Mouse (Mus musculus): ENCODE results near the gene Mov10l1.

The Mov10l1 gene

DNA sequence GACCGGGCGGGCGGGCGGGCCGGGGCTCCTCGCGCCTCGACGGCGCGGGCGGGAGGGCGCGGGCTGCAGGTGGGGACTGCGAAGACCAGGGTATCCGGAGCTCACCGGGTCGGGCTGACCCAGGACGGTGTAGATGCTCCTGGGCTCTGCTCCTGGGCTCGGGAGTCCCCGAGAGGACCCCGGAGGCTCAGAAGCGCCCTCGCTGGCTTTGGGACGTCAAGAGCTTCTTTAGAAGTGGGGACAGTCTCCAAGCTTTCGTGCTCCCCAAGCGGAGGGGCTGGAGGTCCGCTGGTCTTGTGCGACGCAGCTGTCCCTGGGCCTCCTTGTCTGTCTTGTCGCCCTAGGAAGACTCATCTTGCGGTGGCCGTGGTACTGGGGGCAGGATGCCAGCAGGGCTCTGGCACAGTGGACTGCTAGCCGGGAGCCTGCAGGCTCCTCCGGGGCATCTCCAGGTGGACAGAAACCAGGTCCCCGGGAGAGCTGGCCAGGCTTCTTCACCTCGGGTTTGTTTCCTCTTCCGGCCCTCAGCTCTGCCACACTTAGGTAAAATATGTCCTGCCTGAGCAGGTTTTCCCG, 93.5 kb downstream of the Mov10l1 start:
- peak; percentile 61 for DNase-seq

GRCm38 (mm10) chr15:89078208-89078836, 95.6 kb downstream of the Mov10l1 start:
- no peak for DNase-seq

- no peak for DNase-seq
These were observed 101.2 kb downstream of the Mov10l1 start for GRCm38 (mm10) chr15:89083906-89084305.

GRCm38 (mm10) chr15:89084826-89085225, 102.1 kb downstream of the Mov10l1 start:
- no peak for DNase-seq

DNA sequence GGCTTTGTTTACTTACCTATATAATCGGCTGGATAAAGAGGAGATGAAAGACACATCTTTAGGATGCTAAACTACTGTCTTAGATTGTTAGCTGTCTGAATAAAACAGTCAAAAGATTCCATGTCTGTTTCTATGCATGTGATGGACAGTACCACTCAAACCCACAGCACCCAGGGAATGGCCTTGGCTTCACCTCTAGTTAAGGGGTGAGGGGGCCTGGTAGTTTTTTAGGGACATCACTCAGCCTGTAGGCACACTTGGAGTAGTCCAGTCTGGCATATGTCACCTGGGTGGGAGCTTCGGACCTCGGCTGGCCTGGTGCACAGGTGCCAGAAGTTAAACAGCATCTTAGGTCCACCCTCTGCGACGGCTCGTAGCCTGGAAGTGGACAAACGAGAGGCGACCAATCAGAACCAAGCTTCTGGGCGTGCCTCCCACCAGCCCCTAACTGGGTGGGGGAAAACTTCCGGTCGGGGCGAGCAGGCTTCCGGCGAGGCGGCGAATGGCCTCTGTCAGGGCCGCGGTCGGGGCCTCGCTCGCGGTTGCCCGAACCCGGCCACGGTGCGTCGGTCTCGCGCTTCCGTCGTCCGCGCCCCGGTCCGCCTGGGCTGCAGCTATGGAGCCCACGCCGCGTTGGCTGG, 106.0 kb downstream of the Mov10l1 start, which contains the start of gene Selenoo:
Gene Selenoo (plus strand): TSS at position 478 of the 641 bp plus-strand sequence.
- DNase-seq = peak; percentile 86

- DNase-seq = peak; percentile 39
These were observed 106.7 kb downstream of the Mov10l1 start for GRCm38 (mm10) chr15:89089248-89090051.

DNA sequence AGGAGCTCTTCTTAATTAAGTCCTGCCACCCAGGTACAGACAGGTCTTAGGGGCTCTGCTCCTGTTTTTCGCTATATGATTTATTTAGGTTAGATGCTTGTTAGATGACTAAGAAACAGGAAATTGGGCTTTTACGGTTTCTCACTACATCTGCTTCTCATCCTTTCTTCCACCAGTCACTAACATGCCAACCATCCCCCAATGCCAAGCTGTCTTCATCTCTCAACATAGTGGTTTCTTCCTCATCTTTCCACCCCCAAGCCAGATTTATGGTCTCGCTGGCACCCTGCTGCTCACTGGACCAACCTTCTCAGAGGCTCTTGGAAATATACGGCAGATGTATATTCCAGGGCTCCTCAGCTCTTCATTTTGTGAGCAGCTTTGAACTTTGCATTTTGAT, 108.0 kb downstream of the Mov10l1 start:
- no peak for DNase-seq

DNA sequence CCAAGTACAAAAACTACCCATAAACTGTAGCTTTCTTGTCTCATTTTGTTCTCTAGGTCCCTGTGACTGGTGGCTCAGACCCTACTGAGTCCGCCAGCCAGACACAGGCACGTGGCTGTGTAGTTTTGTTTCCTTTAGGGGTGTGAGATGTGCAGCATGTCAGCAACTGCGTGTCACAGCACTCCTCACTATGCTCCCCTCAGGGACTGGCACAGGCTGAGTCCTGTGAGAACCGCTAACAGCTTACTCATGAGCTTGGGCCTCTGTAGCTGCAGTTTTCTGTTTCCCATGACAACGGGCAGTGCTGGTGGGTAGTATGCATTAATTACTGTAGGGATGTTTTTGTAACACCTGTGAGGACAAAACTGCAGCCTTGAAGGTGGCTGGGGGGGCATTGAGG, 109.5 kb downstream of the Mov10l1 start:
- no peak for DNase-seq

DNA sequence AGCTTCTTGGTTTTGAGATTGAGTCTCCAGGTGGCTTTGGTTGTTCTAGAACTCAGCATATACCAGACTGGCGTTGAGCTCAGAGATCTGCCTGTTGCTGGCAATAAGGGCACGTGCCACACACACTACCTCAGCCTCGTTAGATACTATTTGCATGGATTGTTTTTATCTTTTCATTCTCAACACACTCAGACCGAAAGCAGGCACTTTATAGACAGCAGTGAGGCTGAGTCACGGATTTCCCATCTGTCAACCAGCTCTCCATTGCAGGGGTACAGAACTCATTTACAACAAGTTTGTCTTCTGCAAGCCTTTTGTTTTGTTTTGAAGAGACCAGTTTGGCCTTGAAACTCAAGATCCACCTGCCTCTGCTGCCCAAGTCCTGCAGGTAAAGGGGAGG, 114.7 kb downstream of the Mov10l1 start:
- DNase-seq = no peak

DNA sequence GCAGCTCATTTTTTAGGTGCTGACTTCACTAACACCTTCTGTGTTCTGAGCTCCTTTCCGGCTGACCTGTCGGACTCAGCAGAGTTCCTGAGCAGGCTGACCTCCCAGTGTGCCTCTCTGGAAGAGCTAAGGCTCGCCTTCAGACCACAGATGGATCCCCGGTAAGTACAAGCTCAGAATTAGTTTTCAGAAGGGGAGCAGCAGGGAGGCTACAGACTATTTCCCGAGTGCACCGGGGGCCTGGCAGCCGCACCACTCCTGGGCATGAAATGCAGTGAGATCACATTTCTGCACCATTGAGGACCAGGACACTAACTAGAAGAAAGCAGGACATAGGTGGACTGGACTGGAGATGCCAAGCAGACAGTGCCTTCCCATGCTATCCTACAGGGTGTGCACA, 115.9 kb downstream of the Mov10l1 start:
- no peak for DNase-seq

GRCm38 (mm10) chr15:89100823-89101222, 118.1 kb downstream of the Mov10l1 start:
- DNase-seq = no peak

GRCm38 (mm10) chr15:89102646-89103045, 119.9 kb downstream of the Mov10l1 start:
- DNase-seq = no peak

DNA sequence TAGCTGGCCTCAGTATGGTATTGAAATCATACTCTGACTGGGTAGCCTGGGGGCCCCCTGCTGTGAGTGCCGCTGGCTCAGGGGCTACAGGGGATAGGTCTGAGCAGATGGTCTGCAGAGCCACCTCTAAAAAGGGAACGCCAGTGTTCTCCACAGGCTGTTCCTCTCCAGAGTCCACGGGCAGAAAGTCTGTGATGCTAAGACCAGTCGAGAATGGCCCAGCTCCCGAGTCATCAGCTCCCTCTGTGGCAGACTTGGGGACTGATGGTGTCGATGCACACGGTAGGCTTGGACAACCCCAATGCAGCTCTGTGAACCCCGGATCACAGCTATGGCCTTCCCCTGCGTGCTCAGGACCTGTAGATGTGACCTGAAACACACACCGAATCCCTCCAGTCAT, 121.2 kb downstream of the Mov10l1 start:
- DNase-seq = no peak

GRCm38 (mm10) chr15:89104425-89104824, 121.7 kb downstream of the Mov10l1 start:
- no peak for DNase-seq

Data from right cerebral cortex, postnatal 4 days (tissue).